ENCODE assay signal across 12 mouse cellular contexts in the genomic region with DNA sequence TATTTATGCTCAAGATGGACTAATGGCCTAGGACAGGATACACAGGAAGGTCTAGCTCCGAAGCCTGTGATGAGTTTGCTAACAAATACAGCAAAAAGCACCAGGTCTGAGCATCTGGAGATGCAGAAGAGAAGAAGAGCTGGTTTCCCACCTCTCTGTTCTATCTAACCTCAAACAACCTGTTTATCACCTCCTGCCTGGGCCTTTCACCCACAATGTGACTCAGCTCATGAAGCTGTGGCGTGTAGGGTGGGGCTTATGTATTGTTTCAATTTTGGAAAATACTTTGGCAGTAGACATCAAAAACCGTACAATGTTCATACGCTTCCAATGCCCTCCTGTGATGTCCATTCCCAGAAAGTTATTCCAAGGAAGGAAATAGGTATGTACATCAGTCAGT. TPM values are rescaled to one million over a fixed set of nuclear protein-coding genes. Genes with fewer than 3 reads are reported as not detected.
A peak's percentile ranks its signal among the peaks of the same experiment; 100 is the strongest.
DNase-seq lines count a peak whose midpoint lies in the region; ATAC-seq and TF ChIP-seq lines count a peak whose summit lies in the region.
"Had no signal": no experiment of that assay in that cellular context is flagged by ENCODE, and none has a peak within 500 bp of the region (broad histone marks: within the 10 kb centered on the region; RNA-seq: fewer than 3 reads in every experiment).

No protein-coding gene starts in this region.

- H3K4me1 ChIP-seq in hindbrain, embryonic 10.5 days (replicated peaks) = no peaks in the 10 kb centered on the region
- H3K4me1 ChIP-seq: midbrain, embryonic 13.5 days; neural tube, embryonic 13.5 days had no signal

- peak; percentile 42 for ATAC-seq in CD4-positive, CD25-positive, alpha-beta regulatory T cell, adult 4 months
- ATAC-seq: midbrain, embryonic 13.5 days had no signal

- H3K9me3 ChIP-seq in hindbrain, embryonic 10.5 days = no peaks in the 10 kb centered on the region
- H3K9me3 ChIP-seq: midbrain, embryonic 13.5 days; neural tube, embryonic 13.5 days had no signal

- no peaks in the 10 kb centered on the region for H3K27me3 ChIP-seq in hindbrain, embryonic 10.5 days (ENCODE audit: insufficient read depth, poor library complexity, severe bottlenecking)
- H3K27me3 ChIP-seq: midbrain, embryonic 13.5 days; neural tube, embryonic 13.5 days had no signal

- peak overlapping the region; percentile 90 for H3K27ac ChIP-seq in layer of hippocampus, adult 2 months
- H3K27ac ChIP-seq in hindbrain, embryonic 10.5 days = no peak overlapping the region
- H3K27ac ChIP-seq: hindbrain, postnatal 0 days; kidney, postnatal 0 days; midbrain, embryonic 13.5 days; neural tube, embryonic 13.5 days had no signal

- DNase-seq in layer of hippocampus, adult 2 months (ENCODE audit: low spot score in 2 of 2) = no peak
- no peak for DNase-seq in layer of hippocampus, adult 18-20 months (ENCODE audit: low spot score in 2 of 2)
- DNase-seq in Muller cell, postnatal 12 days (ENCODE audit: inconsistent ontology term) = peak; percentile 48
- DNase-seq in naive thymus-derived CD4-positive, alpha-beta T cell, adult 2 months (ENCODE audit: low read depth) = peak; percentile 73
- no peak for DNase-seq in hindbrain, embryonic 10.5 days (ENCODE audit: low spot score)
- DNase-seq in kidney, adult 18-20 months = no peak
- DNase-seq: retina, postnatal 1 day had no signal

- 94% methylated on average over 4 of the region's 4 CpGs for WGBS in hindbrain, embryonic 10.5 days

- H3K4me3 ChIP-seq in layer of hippocampus, adult 2 months = no peak overlapping the region
- no peak overlapping the region for H3K4me3 ChIP-seq in hindbrain, embryonic 10.5 days
- H3K4me3 ChIP-seq: midbrain, embryonic 13.5 days; neural tube, embryonic 13.5 days had no signal

- TF ChIP-seq CTCF in layer of hippocampus, adult 2 months (conservative IDR thresholded peaks at IDR 0.05) = no peak

- H3K36me3 ChIP-seq in hindbrain, embryonic 10.5 days = peaks cover 39% of the 10 kb centered on the region

RNA-seq across cellular contexts. Expression of gene Il20rb, which starts 24.5 kb away (rescaled TPM):
- 1 to 10 TPM; 4.3 to 4.8 TPM for total RNA-seq in layer of hippocampus, adult 2 months (2021)
- 1 to 10 TPM; 3.9 to 4.2 TPM for total RNA-seq in layer of hippocampus, adult 18-20 months (2021)
- polyA plus RNA-seq in CD4-positive, CD25-positive, alpha-beta regulatory T cell, adult 4 months (2017; shearing (Covaris generic)) = 1 to 10 TPM; 1.0 to 2.7 TPM
- 1.1 and 1.6 TPM in 2 replicates for polyA plus RNA-seq in hindbrain, embryonic 10.5 days (2016; fragmentation: Nextera tagmentation; extraction: Ambion mirVana)

Comparison
In these comparisons a context has a peak if more than half of its experiments do, and no peak if none do; other contexts are left out.
1. DNase-seq: peak in Muller cell, postnatal 12 days (single experiment) and naive thymus-derived CD4-positive, alpha-beta T cell, adult 2 months (single experiment); none in layer of hippocampus, adult 2 months (0 of 2), layer of hippocampus, adult 18-20 months (0 of 2), hindbrain, embryonic 10.5 days (single experiment) and kidney, adult 18-20 months (single experiment).